Mouse (Mus musculus) MEL (cell line): ENCODE measurements around the gene Trak1. TPM values are rescaled to one million over a fixed set of nuclear protein-coding genes. Genes with fewer than 3 reads are reported as not detected.

Source experiments
- DNase-seq: peaks from one replicate; pipeline ENCODE4 v3.0.0; 2011; ENCODE audit warnings: low read depth, low spot score
- H3K27ac ChIP-seq: 2 replicates; pipeline ENCODE4 v1.5.1; 2012; ENCODE audit warnings: low read depth, mild to moderate bottlenecking, control low read depth, low read length, moderate library complexity; ENCODE audit not compliant: control insufficient read depth
- H3K27me3 ChIP-seq, 2 experiments: fragments of 150-350 bp in 1 of 2; sonication (generic) in 1 of 2; 2 replicates each; pipeline ENCODE4 v1.6.1; 2012; ENCODE audit warnings: low read length in 2 of 2, mild to moderate bottlenecking in 2 of 2, improper control_type of control experiment in 1 of 2, moderate library complexity in 1 of 2; ENCODE audit not compliant: insufficient read depth in 2 of 2, control insufficient read depth in 1 of 2
- H3K36me3 ChIP-seq, 2 experiments: 2 replicates each; pipeline ENCODE4 v1.6.1; 2012 to 2014; ENCODE audit warnings: low read length in 2 of 2, improper control_type of control experiment in 1 of 2, inconsistent platforms in 1 of 2, mild to moderate bottlenecking in 1 of 2; ENCODE audit not compliant: insufficient read depth in 2 of 2, control insufficient read depth in 1 of 2
- H3K4me1 ChIP-seq, 2 experiments: fragments of 150-350 bp in 1 of 2; sonication (generic) in 1 of 2; 2 replicates each; pipeline ENCODE4 v1.6.1; 2012; ENCODE audit warnings: low read length in 2 of 2, improper control_type of control experiment in 1 of 2, mild to moderate bottlenecking in 1 of 2; ENCODE audit not compliant: insufficient read depth in 2 of 2, control insufficient read depth in 1 of 2
- H3K4me3 ChIP-seq, 2 experiments: fragments of 150-350 bp in 1 of 2; sonication (generic) in 1 of 2; 2 replicates each; pipeline ENCODE4 v1.5.1; 2012; ENCODE audit warnings: low read depth in 2 of 2, low read length in 2 of 2, mild to moderate bottlenecking in 2 of 2, moderate library complexity in 2 of 2, control low read depth in 1 of 2, improper control_type of control experiment in 1 of 2; ENCODE audit not compliant: control insufficient read depth in 1 of 2, insufficient read depth in 1 of 2
- H3K79me2 ChIP-seq: 2 replicates; pipeline ENCODE4 v1.6.1; 2012; ENCODE audit warnings: mild to moderate bottlenecking, low read length, moderate library complexity; ENCODE audit not compliant: control insufficient read depth, poor library complexity, insufficient read depth
- H3K9ac ChIP-seq: 2 replicates; pipeline ENCODE4 v1.6.1; 2012; ENCODE audit warnings: low read depth, mild to moderate bottlenecking, control low read depth, low read length, moderate library complexity; ENCODE audit not compliant: control insufficient read depth, poor library complexity, severe bottlenecking
- H3K9me3 ChIP-seq: fragments of 150-350 bp; sonication (generic); replicated peaks from 2 replicates; pipeline ENCODE4 v1.6.1; 2012; ENCODE audit warnings: mild to moderate bottlenecking, low read length, improper control_type of control experiment, moderate library complexity; ENCODE audit not compliant: insufficient read depth
- BHLHE40 ChIP-seq: IDR thresholded peaks from 2 replicates; pipeline ENCODE4 v1.6.1; 2012; ENCODE audit warnings: low read depth, mild to moderate bottlenecking, inconsistent platforms, low read length, improper control_type of control experiment, borderline replicate concordance
- CHD1 ChIP-seq: IDR thresholded peaks from 2 replicates; pipeline ENCODE4 v1.6.1; 2012; ENCODE audit warnings: low read depth, mild to moderate bottlenecking, inconsistent platforms, low read length, improper control_type of control experiment
- CTCF ChIP-seq, 3 experiments: IDR thresholded peaks in 2 of 3; conservative IDR thresholded peaks in 1 of 3; 2 replicates each; pipeline ENCODE4 v1.5.1; 2011 to 2012; ENCODE audit warnings: low read length in 3 of 3, low read depth in 2 of 3, mild to moderate bottlenecking in 2 of 3, improper control_type of control experiment in 1 of 3, inconsistent platforms in 1 of 3, mixed read lengths in 1 of 3, moderate library complexity in 1 of 3; ENCODE audit not compliant: control insufficient read depth in 1 of 3, insufficient read depth in 1 of 3, poor library complexity in 1 of 3, severe bottlenecking in 1 of 3
- ELF1 ChIP-seq: IDR thresholded peaks from 2 replicates; pipeline ENCODE4 v1.6.1; 2014; ENCODE audit warnings: low read depth, mild to moderate bottlenecking, inconsistent platforms, low read length, improper control_type of control experiment, moderate library complexity
- EP300 ChIP-seq, 2 experiments: IDR thresholded peaks; 2 replicates each; pipeline ENCODE4 v1.6.1; 2011; ENCODE audit warnings: improper control_type of control experiment in 2 of 2, low read length in 2 of 2, low read depth in 1 of 2, mild to moderate bottlenecking in 1 of 2
- ETS1 ChIP-seq: IDR thresholded peaks from 2 replicates; pipeline ENCODE4 v1.6.1; 2012; ENCODE audit warnings: low read depth, mild to moderate bottlenecking, inconsistent platforms, low read length, improper control_type of control experiment, moderate library complexity
- GATA1 ChIP-seq: IDR thresholded peaks from 2 replicates; pipeline ENCODE4 v1.6.1; 2011; ENCODE audit warnings: low read depth, low read length, improper control_type of control experiment
- HCFC1 ChIP-seq: IDR thresholded peaks from 2 replicates; pipeline ENCODE4 v1.6.1; 2012; ENCODE audit warnings: low read depth, mild to moderate bottlenecking, inconsistent platforms, low read length, improper control_type of control experiment, moderate library complexity
- KAT2A ChIP-seq: conservative IDR thresholded peaks from 2 replicates; pipeline ENCODE4 v1.6.1; 2012; ENCODE audit warnings: low read depth, low read length, improper control_type of control experiment, inconsistent platforms
- MAFK ChIP-seq: IDR thresholded peaks from 2 replicates; pipeline ENCODE4 v1.6.1; 2011; ENCODE audit warnings: low read depth, mild to moderate bottlenecking, low read length, improper control_type of control experiment, borderline replicate concordance
- MXI1 ChIP-seq: IDR thresholded peaks from 2 replicates; pipeline ENCODE4 v1.6.1; 2011; ENCODE audit warnings: mild to moderate bottlenecking, low read depth, low read length, improper control_type of control experiment
- NRF1 ChIP-seq: IDR thresholded peaks from 2 replicates; pipeline ENCODE4 v1.6.1; 2014; ENCODE audit warnings: low read depth, mild to moderate bottlenecking, inconsistent platforms, low read length, improper control_type of control experiment, moderate library complexity; ENCODE audit not compliant: poor library complexity, insufficient read depth, severe bottlenecking
- RAD21 ChIP-seq: IDR thresholded peaks from 2 replicates; pipeline ENCODE4 v1.6.1; 2011; ENCODE audit warnings: mild to moderate bottlenecking, low read depth, low read length, improper control_type of control experiment
- RCOR1 ChIP-seq: IDR thresholded peaks from 2 replicates; pipeline ENCODE4 v1.6.1; 2012; ENCODE audit warnings: low read depth, mild to moderate bottlenecking, inconsistent platforms, low read length, improper control_type of control experiment
- SIN3A ChIP-seq: IDR thresholded peaks from 2 replicates; pipeline ENCODE4 v1.6.1; 2012; ENCODE audit warnings: low read length, improper control_type of control experiment, inconsistent platforms
- SMC3 ChIP-seq: IDR thresholded peaks from 2 replicates; pipeline ENCODE4 v1.6.1; 2011; ENCODE audit warnings: low read depth, low read length, improper control_type of control experiment
- TAL1 ChIP-seq: IDR thresholded peaks from 2 replicates; pipeline ENCODE4 v1.6.1; 2012; ENCODE audit warnings: mild to moderate bottlenecking, inconsistent platforms, low read length, moderate library complexity, mixed read lengths
- TBP ChIP-seq: IDR thresholded peaks from 2 replicates; pipeline ENCODE4 v1.8.0; 2011; ENCODE audit warnings: low read depth, low read length, improper control_type of control experiment
- UBTF ChIP-seq: IDR thresholded peaks from 2 replicates; pipeline ENCODE4 v1.6.1; 2012; ENCODE audit warnings: low read depth, mild to moderate bottlenecking, inconsistent platforms, low read length, improper control_type of control experiment, moderate library complexity, borderline replicate concordance; ENCODE audit not compliant: insufficient read depth
- USF2 ChIP-seq, 2 experiments: IDR thresholded peaks; 2 replicates each; pipeline ENCODE4 v1.6.1; 2011 to 2012; ENCODE audit warnings: improper control_type of control experiment in 2 of 2, low read length in 2 of 2, borderline replicate concordance in 1 of 2, inconsistent platforms in 1 of 2, low read depth in 1 of 2, mild to moderate bottlenecking in 1 of 2; ENCODE audit not compliant: insufficient read depth in 1 of 2
- ZC3H11A ChIP-seq: IDR thresholded peaks from 2 replicates; pipeline ENCODE4 v1.6.1; 2012; ENCODE audit warnings: low read depth, mild to moderate bottlenecking, inconsistent platforms, low read length, improper control_type of control experiment
- ZNF384 ChIP-seq: IDR thresholded peaks from 2 replicates; pipeline ENCODE4 v1.6.1; 2012; ENCODE audit warnings: low read depth, mild to moderate bottlenecking, inconsistent platforms, low read length, improper control_type of control experiment
- polyA plus RNA-seq, 2 experiments: library from polyadenylated mRNA; stranded (reverse) in 1 of 2; unstranded in 1 of 2; fragments of >175 nt in 1 of 2; fragments of >200 nt in 1 of 2; gene quantifications; 2 replicates each; pipeline versions ENCODE4 v1.2.1 to v1.2.4; 2012; ENCODE audit warnings: low replicate concordance in 2 of 2, low read depth in 1 of 2; ENCODE audit not compliant: insufficient read length in 2 of 2, insufficient read depth in 1 of 2, missing spikeins in 1 of 2
- total RNA-seq: library from RNA; depleted of rRNA; stranded (reverse); fragments of 300-350 nt; gene quantifications from 2 replicates; pipeline ENCODE4 v1.2.3, GENCODE M21; 2012

Gene Trak1
- total and polyA plus RNA-seq, 3 experiments = 16.2 to 35.5 TPM; not detected in 1

DNA sequence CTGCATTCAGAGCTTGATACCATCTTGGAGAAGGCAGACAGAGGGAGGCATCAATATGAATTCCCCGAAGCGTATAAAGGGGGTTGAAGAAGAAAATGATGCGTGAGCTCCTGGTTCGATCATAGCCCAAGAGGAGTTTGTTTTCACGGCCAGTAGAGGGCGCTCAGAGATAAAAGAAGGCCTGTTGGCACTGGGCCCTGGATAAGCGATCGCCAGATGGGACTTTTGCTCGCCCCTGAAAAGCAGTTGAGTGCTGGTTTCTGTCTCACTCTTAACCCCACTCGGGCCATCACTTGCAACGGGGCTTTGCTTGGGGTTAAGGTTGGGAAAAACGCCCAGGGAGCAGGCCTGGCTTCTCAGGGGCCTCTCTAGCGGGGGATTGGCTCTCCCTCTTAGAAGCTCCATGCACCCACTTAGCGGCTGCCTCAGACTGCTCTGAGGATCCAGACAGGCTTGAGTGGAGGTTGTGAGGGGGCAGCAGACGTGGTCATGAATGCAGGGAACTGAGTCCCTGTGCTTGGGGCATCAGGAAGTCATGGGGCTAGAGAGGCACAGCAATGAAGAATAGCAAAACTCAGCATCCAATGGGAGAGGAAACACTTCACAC, 180.1 kb downstream of the Trak1 start (continued):
- TF ChIP-seq EP300 (IDR thresholded peaks at IDR 0.05; ENCODE audit: low read depth in 1 of 2, low read length in 2 of 2) = no peak
- TF ChIP-seq CHD1 = no peak
- peak; percentile 83 for TF ChIP-seq ZC3H11A
- no peak for TF ChIP-seq UBTF
- TF ChIP-seq SIN3A = peak; percentile 56
- TF ChIP-seq MAFK = no peak
- TF ChIP-seq NRF1 = no peak
- TF ChIP-seq GATA1 = peak; percentile 45; the same call in 1 of the 2 replicates
- peak; percentile 73 to 94 (median 83) for TF ChIP-seq CTCF (IDR thresholded peaks at IDR 0.05 in 2 of 3, conservative IDR thresholded peaks at IDR 0.05 in 1 of 3; ENCODE audit: control insufficient read depth in 1 of 3, insufficient read depth in 1 of 3, low read depth in 2 of 3, low read length in 3 of 3, poor library complexity in 1 of 3, severe bottlenecking in 1 of 3)
- peak; percentile 90 for TF ChIP-seq RAD21
- no peak; the same call in 1 of the 2 replicates for TF ChIP-seq ELF1
- no peak for TF ChIP-seq ZNF384

DNA sequence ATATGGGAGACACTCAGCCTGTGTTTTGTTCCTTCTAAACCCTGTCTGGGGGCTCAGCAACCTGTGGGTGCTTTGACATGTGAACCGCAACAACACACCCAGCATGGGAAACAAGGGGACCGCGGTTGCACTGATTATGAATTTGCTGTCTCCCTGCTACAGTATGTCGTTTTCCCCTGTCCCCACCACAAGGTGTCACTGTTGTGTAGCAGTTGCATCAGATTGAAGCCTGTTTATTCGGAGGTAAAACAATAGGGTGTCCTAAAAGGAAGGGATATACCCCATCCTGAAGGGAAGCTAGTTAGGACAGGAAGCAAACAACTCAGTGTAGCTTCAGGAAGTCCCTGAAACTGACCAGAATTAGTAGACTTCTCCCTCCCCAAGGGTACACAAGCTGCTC, 182.2 kb downstream of the Trak1 start:
- H3K36me3 ChIP-seq = no peaks in the 10 kb centered on the region

More for the DNA sequence above, 182.2 kb downstream of the Trak1 start:
- TF ChIP-seq GATA1 (no peak), RCOR1 (0 out of 2 replicates have a peak, but pooled peaks have one; percentile 7), USF2 (IDR thresholded peaks at IDR 0.05; ENCODE audit: borderline replicate concordance in 1 of 2, insufficient read depth in 1 of 2, low read depth in 1 of 2, low read length in 2 of 2) (no peak), SIN3A (0 out of 2 replicates have a peak, but pooled peaks have one; percentile 23), BHLHE40 (no peak), ZC3H11A (peak; percentile 89), HCFC1 (no peak), RAD21 (peak; percentile 97), TBP (no peak), MXI1 (no peak), CTCF (IDR thresholded peaks at IDR 0.05 in 2 of 3, conservative IDR thresholded peaks at IDR 0.05 in 1 of 3; ENCODE audit: control insufficient read depth in 1 of 3, insufficient read depth in 1 of 3, low read depth in 2 of 3, low read length in 3 of 3, poor library complexity in 1 of 3, severe bottlenecking in 1 of 3) (peak; percentile 74 to 98 (median 87); a peak in 5 of 6 replicates), ELF1 (0 out of 2 replicates have a peak, but pooled peaks have one; percentile 16), ETS1 (0 out of 2 replicates have a peak, but pooled peaks have one; percentile 8), KAT2A (no peak), SMC3 (peak; percentile 95), TAL1 (no peak)
- Histone ChIP-seq H3K79me2 (no peaks in the 10 kb centered on the region), H3K27me3 (peaks cover 1 to 2% of the 10 kb centered on the region in 2 experiments; a peak in 2 of 4 replicates), H3K9me3 (no peaks in the 10 kb centered on the region), H3K9ac (no peak overlapping the region), H3K4me3 (no peak overlapping the region; a peak in 1 of 4 replicates), H3K27ac (no peak overlapping the region), H3K4me1 (peaks cover 0 to 3% of the 10 kb centered on the region in 2 experiments; a peak in 1 of 4 replicates)
- peak; percentile 85 for DNase-seq
